Mouse (Mus musculus) megakaryocyte progenitor cell, adult 5-6 weeks (primary cell): ENCODE results near the gene Gm11032. TPM values are rescaled to one million over a fixed set of nuclear protein-coding genes. Genes with fewer than 3 reads are reported as not detected.
A peak's percentile ranks its signal among the peaks of the same experiment; 100 is the strongest.
"Not testable (repeated sequence)": the region's sequence is repeated elsewhere in the genome, so short reads cannot be mapped to it uniquely, and the experiment has no call there.

Experiments used
- ATAC-seq: replicated peaks from 2 replicates; pipeline ENCODE4 v1.8.0; 2016; ENCODE audit warnings: mild to moderate bottlenecking, moderate TSS enrichment, inconsistent platforms; ENCODE audit not compliant: poor library complexity
- total RNA-seq, 2 experiments: library from RNA; stranded (forward) in 1 of 2; stranded (reverse) in 1 of 2; fragments of 157-497, 149-512 nt in 1 of 2; fragments of 200-1000 nt in 1 of 2; gene quantifications; 2 replicates each; pipeline versions ENCODE4 v1.2.3 to v1.2.4; 2015 to 2017

Gm11032 gene
- total RNA-seq (2015), result not detected in 2 replicates
- not detected in 2 replicates for total RNA-seq (2017)

DNA sequence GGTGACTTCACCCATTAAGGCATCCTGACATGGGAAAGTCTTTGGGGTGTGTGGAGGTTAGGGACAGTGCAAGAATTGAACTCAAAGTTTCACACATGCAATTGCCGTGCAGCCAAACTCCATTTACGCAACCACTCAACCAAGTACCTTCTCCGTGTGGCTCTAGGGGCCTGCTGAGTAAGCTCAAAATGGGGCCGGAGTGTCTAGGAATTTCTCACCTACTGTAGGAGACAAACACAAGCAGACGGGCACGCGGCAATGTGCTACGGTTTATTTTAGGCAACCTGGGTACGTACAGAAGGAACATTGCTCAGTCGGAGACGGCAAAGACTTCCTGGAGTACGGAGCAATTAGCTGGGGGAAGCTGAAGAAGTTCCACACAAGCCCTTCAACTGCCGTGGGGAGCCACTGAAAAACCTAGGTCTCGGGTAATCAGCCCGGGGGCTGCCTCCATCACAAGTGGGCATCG is at the start of gene Gm11032:
Gm11032 (plus strand) TSS at position 51 of the 469 bp plus-strand sequence.
- no peak for ATAC-seq

DNA sequence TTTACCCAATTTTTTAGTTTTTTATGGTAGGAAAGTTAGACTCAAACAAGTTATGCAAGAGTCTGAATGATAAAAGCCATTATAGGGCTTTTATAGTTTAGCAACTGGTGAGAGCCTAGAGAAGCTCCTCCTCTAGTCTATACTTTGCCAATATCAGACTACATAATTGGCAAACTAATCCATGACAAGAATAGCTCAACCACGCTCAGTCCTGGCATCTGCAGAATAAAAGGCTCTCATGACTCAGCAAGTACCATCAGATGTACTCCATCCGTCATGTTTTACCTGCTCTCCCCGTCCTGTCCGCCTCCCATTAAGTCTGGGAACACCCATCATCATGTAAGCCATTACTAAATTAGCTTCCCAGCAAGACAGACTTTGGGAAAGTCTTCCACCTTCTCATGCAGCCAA is 48.4 kb upstream of the Gm11032 start:
- ATAC-seq, result no peak

DNA sequence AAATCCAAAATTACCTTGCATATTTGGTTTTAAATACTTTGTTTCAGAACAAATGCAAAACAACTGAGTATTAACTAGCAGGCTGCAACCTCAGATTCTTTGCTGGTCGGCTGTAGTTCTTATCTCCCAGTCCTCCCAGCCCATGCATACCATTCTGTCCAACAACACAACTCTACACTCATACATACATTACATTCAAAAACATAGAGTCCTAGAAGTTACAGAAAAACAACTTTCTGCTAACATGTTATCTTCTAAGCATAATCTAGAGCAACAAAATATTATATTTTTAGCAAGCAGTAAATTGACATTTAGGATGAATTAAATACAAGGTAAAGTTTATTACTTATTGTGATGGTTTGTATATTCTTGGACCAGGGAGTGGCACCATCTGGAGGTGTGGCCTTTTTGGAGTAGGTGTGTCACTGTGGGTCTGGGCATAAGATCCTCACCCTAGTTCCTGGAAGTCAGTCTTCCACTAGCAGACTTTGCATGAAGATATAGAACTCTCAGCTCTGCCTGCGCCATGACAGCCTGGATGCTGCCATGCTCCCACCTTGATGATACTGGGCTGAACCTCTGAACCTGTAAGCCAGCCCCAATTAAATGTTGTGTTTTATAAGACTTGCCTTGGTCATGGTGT is 43.7 kb upstream of the Gm11032 start:
- ATAC-seq, result not testable (repeated sequence)

GRCm38 (mm10) chr11:4577079-4577478 is 42.8 kb upstream of the Gm11032 start:
- 0 out of 2 replicates have a peak, but pooled peaks have one; percentile 34 for ATAC-seq

- ATAC-seq, result peak; percentile 26; the same call in 1 of the 2 replicates
Measured at GRCm38 (mm10) chr11:4578682-4579081, 41.2 kb upstream of the Gm11032 start.

DNA sequence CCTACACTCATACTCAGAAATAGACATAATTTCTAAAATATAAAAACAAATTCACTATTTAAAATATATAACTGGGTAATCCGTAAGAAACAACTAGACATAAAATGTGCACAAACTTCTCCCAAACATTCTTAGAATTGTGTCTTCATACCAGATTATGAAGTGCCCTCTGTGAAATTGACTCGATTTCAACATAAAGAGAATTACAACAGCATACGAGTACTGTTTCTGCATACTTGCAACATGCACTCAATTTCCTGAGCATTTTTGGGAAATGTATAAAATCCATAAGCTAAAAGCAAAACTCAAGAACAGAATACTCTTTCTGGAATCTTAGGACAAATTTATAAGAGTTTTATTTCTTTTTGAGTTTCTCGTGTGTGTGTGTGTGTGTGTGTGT is 28.1 kb upstream of the Gm11032 start:
- ATAC-seq, result no peak

DNA sequence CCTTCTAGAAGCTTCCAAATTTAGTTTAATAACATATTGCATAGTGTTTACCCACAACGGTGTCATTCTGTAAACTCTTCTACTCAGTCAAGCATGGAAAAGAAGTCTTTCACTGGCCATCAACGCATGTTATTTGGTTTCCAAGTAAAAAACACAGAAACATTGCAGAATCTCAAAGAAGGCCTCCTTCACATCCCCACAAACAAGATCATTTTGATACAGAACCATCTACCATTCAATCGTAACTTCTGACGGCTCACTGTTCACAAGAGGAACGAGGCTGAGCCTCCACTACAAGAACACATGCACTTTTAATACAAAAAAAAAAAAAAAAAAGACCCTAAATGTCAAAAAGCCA is 26.4 kb upstream of the Gm11032 start:
- no peak for ATAC-seq

GRCm38 (mm10) chr11:4593849-4594607 is 25.8 kb upstream of the Gm11032 start:
- ATAC-seq, result peak; percentile 21; the same call in 1 of the 2 replicates

DNA sequence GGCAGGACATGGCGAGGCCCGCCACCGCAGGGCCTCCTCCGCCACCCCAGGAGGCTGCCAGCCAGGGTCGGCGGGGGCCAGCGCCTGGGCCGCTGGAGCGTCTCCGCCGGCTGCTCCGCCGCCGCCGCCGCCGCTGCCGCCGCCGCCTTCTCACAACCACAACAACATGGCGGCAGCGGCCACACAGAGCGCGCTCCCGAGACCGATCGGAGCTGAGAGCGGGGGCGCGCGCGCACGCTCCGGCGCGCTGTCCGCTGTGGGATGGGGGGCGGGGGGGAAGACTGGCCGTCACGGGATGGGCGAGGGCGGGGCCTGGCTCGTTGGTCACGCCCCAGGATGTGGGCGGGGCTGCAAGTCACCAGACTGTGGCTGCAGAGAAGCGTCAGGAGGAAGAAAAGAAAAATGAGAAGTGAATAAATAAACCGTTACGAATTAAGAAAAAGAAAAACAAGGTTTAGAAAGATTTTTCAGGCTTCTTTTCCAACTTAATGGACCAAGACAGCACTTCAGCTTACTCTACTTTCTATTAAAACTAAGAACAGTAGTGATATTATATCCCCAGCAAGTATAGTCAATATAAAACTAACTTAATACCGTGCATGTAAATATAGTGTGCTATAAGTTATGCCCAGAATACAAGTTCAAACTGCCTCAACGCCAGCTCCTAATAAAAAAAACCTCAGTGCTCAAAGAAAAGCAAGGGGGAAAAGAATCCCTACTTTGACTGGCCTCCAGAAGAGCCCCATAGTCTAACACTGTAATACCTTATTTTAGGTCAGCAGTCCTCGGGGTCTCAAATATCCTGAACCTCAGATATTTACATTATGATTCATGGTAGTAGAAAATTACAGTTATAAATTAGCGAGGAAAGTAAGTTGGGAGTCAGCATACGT is 25.0 kb upstream of the Gm11032 start, which contains the start of gene Mtmr3:
Mtmr3 (minus strand) TSS at position 256 of the 893 bp plus-strand sequence.
- ATAC-seq, result peak; percentile 93

- ATAC-seq, result no peak
Measured at GRCm38 (mm10) chr11:4598411-4598810, 21.5 kb upstream of the Gm11032 start.

DNA sequence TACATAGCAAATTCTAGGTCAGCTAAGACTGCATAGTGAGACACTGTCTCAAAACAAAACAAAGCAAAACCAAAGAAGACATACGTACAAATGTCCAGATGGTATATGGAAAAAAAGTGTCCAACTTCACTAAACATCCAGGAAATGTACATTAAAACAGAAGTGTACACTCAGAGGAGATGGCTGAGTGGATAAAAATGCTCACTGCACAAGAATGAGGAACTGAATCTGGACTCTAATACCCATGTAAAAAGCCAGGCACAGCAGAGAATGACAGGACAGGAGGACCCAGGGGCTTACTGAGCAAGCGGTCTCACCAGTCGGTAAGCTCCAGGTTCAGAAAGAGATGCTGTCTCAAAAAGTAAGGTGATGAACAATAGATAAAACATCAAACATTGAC is 20.0 kb upstream of the Gm11032 start:
- peak; percentile 71 for ATAC-seq

DNA sequence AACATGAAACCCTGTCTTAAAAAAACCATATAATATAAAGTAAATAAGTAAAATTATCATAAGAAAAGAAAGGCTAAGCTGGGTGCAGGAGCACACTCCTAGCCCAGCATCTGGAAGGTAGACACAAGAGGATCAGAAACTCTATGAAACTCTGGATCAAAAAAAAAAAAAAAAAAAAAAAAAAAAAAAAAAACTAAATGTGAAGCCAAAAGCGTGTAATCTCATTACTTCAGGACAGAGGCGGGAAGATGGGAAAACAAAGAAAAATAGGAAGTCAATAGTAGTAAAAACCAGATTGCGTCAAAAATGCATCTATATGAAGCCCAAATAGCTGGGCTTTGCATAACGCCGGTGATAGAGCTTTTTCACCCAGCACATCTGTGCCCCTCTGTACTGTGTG is 18.0 kb upstream of the Gm11032 start:
- no peak for ATAC-seq

- ATAC-seq, result peak; percentile 24; the same call in 1 of the 2 replicates
Measured at GRCm38 (mm10) chr11:4602691-4603441, 17.0 kb upstream of the Gm11032 start.

DNA sequence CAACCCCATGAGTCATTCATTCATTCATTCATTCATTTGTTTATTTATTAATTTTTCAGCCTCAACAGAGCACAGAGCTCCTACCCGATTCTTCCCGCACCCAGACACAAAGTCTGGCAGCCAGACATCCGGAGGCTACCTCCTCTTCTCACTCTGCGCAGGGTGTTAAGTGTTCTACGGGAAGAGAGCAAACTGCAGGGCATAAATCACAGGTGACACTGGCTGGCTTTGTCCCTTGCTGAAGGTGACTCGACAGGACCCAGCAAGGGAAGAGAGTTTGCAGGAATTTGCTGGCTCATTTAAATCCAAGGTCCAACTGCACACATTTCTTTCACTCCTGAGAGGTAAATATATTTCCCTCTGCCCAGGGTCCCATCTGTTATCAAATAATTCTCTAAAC is 15.4 kb upstream of the Gm11032 start:
- no peak for ATAC-seq

DNA sequence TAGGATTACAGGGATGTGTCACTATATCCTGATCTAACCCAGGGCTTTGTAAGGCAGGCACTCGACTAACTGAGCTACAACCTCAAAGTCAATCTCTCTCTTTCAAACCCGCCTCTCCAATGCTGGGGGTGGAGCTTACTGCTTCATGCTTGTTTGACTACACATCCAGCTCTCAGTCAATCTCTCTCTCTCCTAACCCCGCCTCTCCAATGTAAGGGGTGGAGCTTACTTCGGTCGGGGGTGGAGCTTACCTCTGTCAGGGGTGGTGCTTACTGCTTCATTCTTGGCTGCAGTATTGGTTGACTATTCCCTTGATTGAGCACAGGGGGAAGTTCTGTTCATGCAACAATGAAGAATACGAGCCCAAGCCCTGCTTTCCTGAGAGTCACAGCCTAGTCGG is 14.5 kb upstream of the Gm11032 start:
- ATAC-seq, result peak; percentile 94

DNA sequence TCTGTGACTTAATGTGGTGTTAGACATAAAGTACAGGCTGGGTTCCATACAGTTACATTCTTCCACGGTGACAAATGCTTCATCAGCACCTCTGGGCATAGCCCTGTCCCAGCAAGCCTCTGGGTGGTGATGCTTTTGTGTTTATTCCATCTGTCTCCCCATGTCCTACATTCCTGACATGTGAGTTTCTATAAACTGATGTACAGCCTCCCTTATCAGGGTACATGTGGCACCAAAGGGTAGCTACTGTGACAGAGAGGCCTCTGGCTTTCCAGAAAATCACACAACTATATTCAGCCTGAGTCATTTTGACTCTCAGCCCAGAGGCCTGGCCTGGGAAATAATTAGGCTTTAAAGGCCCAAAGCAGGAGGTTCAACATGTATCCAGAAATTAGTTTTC is 13.3 kb upstream of the Gm11032 start:
- no peak for ATAC-seq

- no peak for ATAC-seq
Measured at GRCm38 (mm10) chr11:4611904-4612303, 8.0 kb upstream of the Gm11032 start.

DNA sequence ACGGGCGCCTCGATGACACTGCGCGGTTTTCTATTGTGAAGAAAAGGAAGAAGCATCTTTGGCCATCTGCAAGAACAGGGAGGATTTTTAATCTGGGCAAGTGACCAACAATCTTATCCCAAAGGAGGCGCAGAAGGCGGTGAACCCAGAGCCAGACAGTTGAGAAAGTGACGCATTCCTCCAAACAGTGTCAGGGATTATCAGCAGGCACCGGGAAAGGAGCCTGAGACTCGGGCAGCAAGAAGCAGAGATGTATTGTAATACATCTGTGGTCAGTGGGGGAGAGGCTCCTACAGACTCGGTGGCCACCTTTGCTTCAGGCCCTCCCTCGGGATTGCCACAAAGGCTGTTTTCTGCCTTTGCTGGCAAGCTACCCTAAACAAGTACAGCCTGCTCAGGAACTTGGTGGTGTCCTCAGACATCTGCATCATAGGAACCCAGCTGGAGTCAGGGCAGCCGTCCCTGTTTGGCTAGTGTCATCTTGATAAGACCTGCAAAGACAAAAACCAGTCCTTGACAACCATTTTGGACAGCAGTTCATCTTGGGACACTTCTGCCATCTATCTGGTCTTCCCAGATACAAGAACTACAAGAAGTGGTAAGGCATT is 738 bp downstream of the Gm11032 start:
- ATAC-seq, result no peak

GRCm38 (mm10) chr11:4621866-4622265 is 2.0 kb downstream of the Gm11032 start:
- ATAC-seq, result no peak

DNA sequence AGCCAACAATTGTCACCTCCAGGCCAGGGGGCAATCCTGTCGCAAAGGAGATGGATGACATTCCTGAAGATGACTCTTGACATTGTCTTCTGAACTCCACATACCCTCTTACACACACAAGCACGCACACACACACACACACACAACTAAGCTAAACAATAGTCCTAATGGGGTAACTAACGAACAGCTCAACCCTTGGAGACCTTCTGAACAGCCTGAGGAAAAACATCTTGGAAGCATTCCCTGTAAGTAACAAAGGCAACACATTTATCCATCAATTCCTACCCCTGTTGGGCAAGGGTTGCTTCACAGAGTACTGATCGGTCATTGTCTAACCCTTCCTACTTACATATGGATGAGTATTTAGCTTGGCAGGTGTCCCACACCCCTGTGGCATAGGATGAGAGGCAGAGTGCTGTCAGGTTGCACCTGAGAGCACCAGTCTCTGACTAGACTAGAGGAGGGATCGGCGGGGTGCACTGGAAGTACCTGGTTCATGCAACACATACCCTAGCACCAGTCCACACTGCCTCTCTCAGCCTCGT is 2.6 kb downstream of the Gm11032 start:
- no peak for ATAC-seq
